In genomic region chr14:61647182-61647880, GRCm38 (mm10) we compare ENCODE assay signal across 8 mouse cellular contexts. TPM values are rescaled to one million over a fixed set of nuclear protein-coding genes. Genes with fewer than 3 reads are reported as not detected.
A peak's percentile ranks its signal among the peaks of the same experiment; 100 is the strongest.
DNase-seq lines count a peak whose midpoint lies in the region; ATAC-seq lines count a peak whose summit lies in the region.

No protein-coding gene starts in this region.

- under 1% methylated on average over 24 of the region's 24 CpGs for WGBS in liver, embryonic 16.5 days (ENCODE audit: insufficient replicate concordance)
- WGBS in neural tube, embryonic 15.5 days, result under 1% methylated on average over 24 of the region's 24 CpGs

- H3K9ac ChIP-seq in liver, embryonic 16.5 days (ENCODE audit: low read depth, low read length), result peak overlapping the region; percentile 100
- peak overlapping the region; percentile 64 for H3K9ac ChIP-seq in neural tube, embryonic 15.5 days (replicated peaks)

- peaks cover 15% of the 10 kb centered on the region for H3K4me1 ChIP-seq in liver, embryonic 16.5 days (ENCODE audit: control insufficient read depth, low read depth, low read length)
- peaks cover 13% of the 10 kb centered on the region for H3K4me1 ChIP-seq in neural tube, embryonic 15.5 days

- H3K27me3 ChIP-seq in liver, embryonic 16.5 days (ENCODE audit: control insufficient read depth, insufficient read depth, low read depth, low read length), result no peaks in the 10 kb centered on the region
- no peaks in the 10 kb centered on the region for H3K27me3 ChIP-seq in neural tube, embryonic 15.5 days (replicated peaks)

- peak overlapping the region; percentile 95 for H3K4me2 ChIP-seq in liver, embryonic 16.5 days (ENCODE audit: low read depth, low read length)
- peak overlapping the region; percentile 91 for H3K4me2 ChIP-seq in neural tube, embryonic 15.5 days

- peaks cover 3% of the 10 kb centered on the region; the same call in 1 of the 2 replicates for H3K36me3 ChIP-seq in liver, embryonic 16.5 days (ENCODE audit: control insufficient read depth, insufficient read depth)
- no peaks in the 10 kb centered on the region for H3K36me3 ChIP-seq in neural tube, embryonic 15.5 days

- DNase-seq in 416B (ENCODE audit: low read depth) (peak; percentile 78), adipocyte (ENCODE audit: low spot score) (peak; percentile 70)
- peak; percentile 40 for DNase-seq in embryo, embryonic 11.5 days (ENCODE audit: low read depth, low spot score)
- DNase-seq in heart, adult 8-10 months (ENCODE audit: low spot score), result peak; percentile 46
- peak; percentile 54 for DNase-seq in kidney, adult 9 months
- DNase-seq in thymus, adult 18-20 months, result peak; percentile 27 to 37

- ATAC-seq in liver, embryonic 16.5 days (ENCODE audit: low read depth), result no peak
- no peak for ATAC-seq in neural tube, embryonic 15.5 days (ENCODE audit: low FRiP score)

- H3K27ac ChIP-seq in liver, embryonic 16.5 days (ENCODE audit: low read length), result peak overlapping the region; percentile 95
- peak overlapping the region; percentile 75 for H3K27ac ChIP-seq in neural tube, embryonic 15.5 days (replicated peaks)

- no peaks in the 10 kb centered on the region for H3K9me3 ChIP-seq in liver, embryonic 16.5 days (replicated peaks; ENCODE audit: control insufficient read depth, low read length)
- no peaks in the 10 kb centered on the region for H3K9me3 ChIP-seq in neural tube, embryonic 15.5 days (replicated peaks)

- peak overlapping the region; percentile 95 for H3K4me3 ChIP-seq in liver, embryonic 16.5 days (ENCODE audit: low read depth, low read length)
- H3K4me3 ChIP-seq in neural tube, embryonic 15.5 days (replicated peaks), result peak overlapping the region; percentile 60

RNA-seq across cellular contexts. Expression of gene Kcnrg, which starts 40.1 kb away (rescaled TPM):
- under 1 TPM in 2 of 4 experiments, not detected in 2; 0.12 to 0.16 TPM for total RNA-seq in heart, adult 8-10 months (2022)
- 0.38 and 0.46 TPM in 2 replicates for polyA plus RNA-seq in liver, embryonic 16.5 days (2015; fragmentation: Nextera tagmentation; extraction: Ambion mirVana)
- 2.1 and 2.2 TPM in 2 replicates for polyA plus RNA-seq in neural tube, embryonic 15.5 days (2015; fragmentation: Nextera tagmentation; extraction: Ambion mirVana)

RNA-seq across cellular contexts. Expression of gene Trim13, which starts 49.3 kb away (rescaled TPM):
- total RNA-seq in heart, adult 8-10 months (2022), result 1 to 10 TPM; 7.1 to 8.6 (median 8.1) TPM
- 3.9 and 4.4 TPM in 2 replicates for polyA plus RNA-seq in liver, embryonic 16.5 days (2015; fragmentation: Nextera tagmentation; extraction: Ambion mirVana)
- 38.2 and 44.8 TPM in 2 replicates for polyA plus RNA-seq in neural tube, embryonic 15.5 days (2015; fragmentation: Nextera tagmentation; extraction: Ambion mirVana)
